Comparison of ENCODE assay signal across 9 mouse cellular contexts in the genomic region with DNA sequence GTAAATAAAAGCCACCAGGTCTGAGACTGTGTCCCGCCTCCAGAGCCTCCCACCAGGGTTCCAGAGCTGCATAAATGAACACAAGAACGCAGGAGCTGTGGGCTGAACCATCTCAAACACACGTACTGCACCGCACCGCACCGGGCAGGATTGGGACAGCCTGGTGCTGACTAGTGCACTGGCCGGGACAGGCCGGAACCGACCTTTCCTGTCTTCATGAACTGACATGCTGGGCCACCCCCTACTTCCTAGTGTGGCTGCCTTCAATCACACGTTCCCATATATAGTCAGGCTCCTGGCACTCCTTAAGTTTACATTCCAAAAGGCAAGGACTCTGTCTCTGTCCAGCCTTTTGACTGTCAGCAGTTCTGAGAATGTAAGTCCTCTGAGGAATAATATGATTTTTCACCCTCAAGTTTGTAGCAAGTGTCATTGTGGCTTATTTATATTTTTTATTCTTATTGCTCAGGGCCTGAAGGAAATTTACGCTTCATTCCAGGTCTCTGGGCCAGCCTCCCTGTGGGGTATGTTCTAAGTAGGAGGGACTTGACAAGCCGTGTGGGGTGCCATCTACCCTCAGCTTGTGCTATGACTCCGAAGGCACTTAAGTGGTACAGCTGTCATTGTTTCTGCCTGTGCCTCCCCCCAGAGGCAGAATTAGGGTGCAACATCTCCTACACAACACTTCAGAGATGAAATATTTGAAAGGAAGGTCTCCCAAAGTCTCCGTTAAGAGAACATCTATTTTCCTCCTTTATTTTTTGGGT. TPM values are rescaled to one million over a fixed set of nuclear protein-coding genes. Genes with fewer than 3 reads are reported as not detected.
DNase-seq lines count a peak whose midpoint lies in the region; ATAC-seq lines count a peak whose summit lies in the region.
"Had no signal": no experiment of that assay in that cellular context is flagged by ENCODE, and none has a peak within 500 bp of the region (broad histone marks: within the 10 kb centered on the region; RNA-seq: fewer than 3 reads in every experiment).

No protein-coding gene starts in this region.

- peak; percentile 23; the same call in 1 of the 2 replicates for ATAC-seq in heart, embryonic 12.5 days (ENCODE audit: insufficient number of reproducible peaks, low FRiP score)
- ATAC-seq in monocyte, adult 5-6 weeks (replicated peaks; ENCODE audit: insufficient number of reproducible peaks, low FRiP score, low TSS enrichment, poor library complexity, severe bottlenecking): no peak
- ATAC-seq in megakaryocyte-erythroid progenitor cell, adult 5-6 weeks (replicated peaks; ENCODE audit: low FRiP score, low TSS enrichment, poor library complexity, severe bottlenecking): no peak

- H3K4me1 ChIP-seq in heart, embryonic 12.5 days (replicated peaks): peaks cover 66% of the 10 kb centered on the region

- DNase-seq in adrenal gland, postnatal 36 days: peak; percentile 37 to 43
- no peak for DNase-seq in adrenal gland, postnatal 4 days (ENCODE audit: low spot score in 2 of 2)
- peak; percentile 59 for DNase-seq in 3T3-L1 (ENCODE audit: low read depth, low spot score)
- DNase-seq in kidney, postnatal 14 days: peak; percentile 74
- peak; percentile 84 for DNase-seq in lung, postnatal 25 days (ENCODE audit: low spot score)

- H3K4me2 ChIP-seq in heart, embryonic 12.5 days: peak overlapping the region; percentile 25

- H3K4me3 ChIP-seq in heart, embryonic 12.5 days: no peak overlapping the region
- H3K4me3 ChIP-seq: erythroblast, embryonic 14.5 days had no signal

- H3K27me3 ChIP-seq in heart, embryonic 12.5 days (replicated peaks): no peaks in the 10 kb centered on the region

- H3K9ac ChIP-seq in heart, embryonic 12.5 days: 0 out of 2 replicates have a peak overlapping the region, but pooled peaks have one; percentile 34

- H3K9me3 ChIP-seq in heart, embryonic 12.5 days (replicated peaks): no peaks in the 10 kb centered on the region

- 27% methylated on average over 14 of the region's 14 CpGs for WGBS in heart, embryonic 12.5 days

- no peaks in the 10 kb centered on the region for H3K36me3 ChIP-seq in heart, embryonic 12.5 days

- H3K27ac ChIP-seq in heart, embryonic 12.5 days (ENCODE audit: poor library complexity, severe bottlenecking): peak overlapping the region; percentile 90

RNA-seq across cellular contexts. Expression of gene Tmem204, which starts 1.1 kb away (rescaled TPM):
- 10 to 100 TPM; 31.4 to 39.7 TPM for total RNA-seq in adrenal gland, postnatal 36 days (2021)
- 10 to 100 TPM; 25.5 to 26.4 TPM for total RNA-seq in adrenal gland, postnatal 4 days (2021)
- polyA plus RNA-seq in heart, embryonic 12.5 days (2016; fragmentation: Nextera tagmentation; extraction: Ambion mirVana): 16.3 and 20.4 TPM in 2 replicates
- total RNA-seq in monocyte, adult 5-6 weeks (2017): not detected in 3 replicates
- total RNA-seq in megakaryocyte-erythroid progenitor cell, adult 5-6 weeks (2014; fragmentation: Nextera tagmentation): not detected in 2 replicates
- total RNA-seq in megakaryocyte-erythroid progenitor cell, adult 5-6 weeks (2017): not detected in 2 replicates
- polyA plus RNA-seq: erythroblast, embryonic 14.5 days had no signal

RNA-seq across cellular contexts. Expression of gene Telo2, which starts 33.5 kb away (rescaled TPM):
- 10 to 100 TPM; 19.7 to 22.4 TPM for total RNA-seq in adrenal gland, postnatal 36 days (2021)
- 10 to 100 TPM; 30.3 to 35.1 TPM for total RNA-seq in adrenal gland, postnatal 4 days (2021)
- polyA plus RNA-seq in heart, embryonic 12.5 days (2016; fragmentation: Nextera tagmentation; extraction: Ambion mirVana): 23.5 and 30.7 TPM in 2 replicates
- 13.3 to 21.2 TPM (median 17.5 TPM) in 3 replicates for total RNA-seq in monocyte, adult 5-6 weeks (2017)
- total RNA-seq in megakaryocyte-erythroid progenitor cell, adult 5-6 weeks (2014; fragmentation: Nextera tagmentation): 53.3 and 77.5 TPM in 2 replicates
- total RNA-seq in megakaryocyte-erythroid progenitor cell, adult 5-6 weeks (2017): 38.5 and 38.9 TPM in 2 replicates

RNA-seq across cellular contexts. Expression of gene Ptx4, which starts 38.3 kb away (rescaled TPM):
- not detected for total RNA-seq in adrenal gland, postnatal 36 days (2021)
- under 1 TPM; 0.36 to 0.76 TPM for total RNA-seq in adrenal gland, postnatal 4 days (2021)
- 0.27 TPM in 1 of 2 replicates, not detected in the other for polyA plus RNA-seq in heart, embryonic 12.5 days (2016; fragmentation: Nextera tagmentation; extraction: Ambion mirVana)
- not detected in 3 replicates for total RNA-seq in monocyte, adult 5-6 weeks (2017)
- not detected in 2 replicates for total RNA-seq in megakaryocyte-erythroid progenitor cell, adult 5-6 weeks (2014; fragmentation: Nextera tagmentation)
- 2.4 TPM in 1 of 2 replicates, not detected in the other for total RNA-seq in megakaryocyte-erythroid progenitor cell, adult 5-6 weeks (2017)
- polyA plus RNA-seq: erythroblast, embryonic 14.5 days had no signal

RNA-seq across cellular contexts. Expression of gene Clcn7, which starts 50.9 kb away (rescaled TPM):
- 10 to 100 TPM; 42.0 to 43.8 TPM for total RNA-seq in adrenal gland, postnatal 36 days (2021)
- total RNA-seq in adrenal gland, postnatal 4 days (2021): 10 to 100 TPM; 34.6 to 38.6 TPM
- 19.5 and 21.1 TPM in 2 replicates for polyA plus RNA-seq in heart, embryonic 12.5 days (2016; fragmentation: Nextera tagmentation; extraction: Ambion mirVana)
- total RNA-seq in monocyte, adult 5-6 weeks (2017): 16.3 to 21.8 TPM (median 20.8 TPM) in 3 replicates
- total RNA-seq in megakaryocyte-erythroid progenitor cell, adult 5-6 weeks (2014; fragmentation: Nextera tagmentation): 17.6 and 18.7 TPM in 2 replicates
- 5.9 and 10.9 TPM in 2 replicates for total RNA-seq in megakaryocyte-erythroid progenitor cell, adult 5-6 weeks (2017)

Comparison
In these comparisons a context has a peak if more than half of its experiments do, and no peak if none do; other contexts are left out.
1. DNase-seq: peak in adrenal gland, postnatal 36 days (2 of 2), 3T3-L1 (single experiment), kidney, postnatal 14 days (single experiment) and lung, postnatal 25 days (single experiment); none in adrenal gland, postnatal 4 days (0 of 2).
2. RNA of gene Tmem204, which starts 1.1 kb away (total RNA-seq): 31.4 to 39.7 TPM in adrenal gland, postnatal 36 days and 25.5 to 26.4 TPM in adrenal gland, postnatal 4 days; not detected in monocyte, adult 5-6 weeks and not detected in megakaryocyte-erythroid progenitor cell, adult 5-6 weeks; every median in the first group is over 10 times any median in the second.